Mouse (Mus musculus) WW6 (cell line): ENCODE results near the gene Esp3.
"Not testable (repeated sequence)": the region's sequence is repeated elsewhere in the genome, so short reads cannot be mapped to it uniquely, and the experiment has no call there.

Source experiments
- DNase-seq: peaks from one replicate; pipeline ENCODE4 v3.0.0-alpha.2; 2013; ENCODE audit warnings: low read depth, low spot score

Esp3 gene

DNA sequence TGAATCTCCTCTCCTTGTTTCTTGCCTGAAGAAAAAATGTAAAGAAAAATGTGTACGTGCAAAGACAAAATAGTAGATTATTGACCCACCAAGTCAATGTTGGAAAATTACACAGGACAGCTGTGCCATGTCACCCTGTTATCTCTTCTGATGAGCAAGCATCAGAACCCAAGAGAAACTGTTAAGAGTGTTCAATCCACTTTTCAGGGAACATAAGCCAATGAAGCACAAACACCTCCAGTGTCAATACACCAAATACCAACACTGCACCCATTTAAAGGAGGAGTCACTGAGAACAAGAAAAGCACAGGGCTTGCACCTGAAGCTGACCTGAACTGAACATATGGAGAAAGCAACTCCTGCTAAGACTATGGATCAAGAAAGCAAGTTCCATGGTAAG is at the start of gene Esp3:
TSS of gene Esp3 (plus strand) at position 301 of the 400 bp plus-strand sequence.
- DNase-seq: not testable (repeated sequence)

DNA sequence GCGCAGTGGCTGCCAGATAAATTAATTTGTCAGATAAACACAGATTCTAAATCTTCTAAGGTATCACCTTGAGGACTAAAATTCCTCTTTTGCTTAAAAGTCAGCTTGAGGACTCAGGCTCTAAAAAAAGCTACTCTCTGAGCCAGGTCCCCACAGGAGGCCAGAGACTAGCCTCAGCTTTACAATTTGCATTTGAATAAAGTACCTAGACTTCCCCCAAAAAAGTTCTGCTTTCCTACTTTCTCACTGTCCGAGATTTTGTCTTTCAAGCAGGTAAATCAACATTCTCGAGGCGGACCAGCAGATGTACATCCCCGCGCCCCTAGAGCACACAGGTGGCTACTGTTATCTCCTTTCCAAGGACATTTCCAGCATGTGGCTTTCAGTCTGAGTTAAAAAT is 48.0 kb upstream of the Esp3 start:
- not testable (repeated sequence) for DNase-seq

DNA sequence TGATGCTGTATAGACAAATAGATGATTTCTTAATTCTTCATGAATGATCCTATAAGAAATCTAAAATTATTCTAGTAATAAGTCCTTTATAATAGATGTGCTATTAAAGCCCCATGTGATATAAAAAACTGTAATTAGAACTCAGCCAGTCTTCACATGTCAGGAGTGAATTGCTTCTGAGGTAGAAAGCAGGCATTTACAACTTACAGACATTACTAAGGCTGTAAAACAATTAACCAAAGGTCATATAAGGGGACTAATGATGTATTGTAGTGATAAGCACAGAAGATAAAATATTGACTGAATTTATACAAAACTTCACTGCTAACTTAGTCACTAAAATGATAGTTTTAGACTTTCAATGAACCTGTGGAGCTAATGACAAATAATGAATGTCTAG is 40.6 kb upstream of the Esp3 start:
- no peak for DNase-seq

- no peak for DNase-seq
Observed at GRCm38 (mm10) chr17:40598294-40598693, 33.6 kb upstream of the Esp3 start, which contains the start of gene Esp4. TSS of gene Esp4 (plus strand) at chr17:40598594.

GRCm38 (mm10) chr17:40662118-40662679 is 30.3 kb downstream of the Esp3 start:
- DNase-seq: not testable (repeated sequence)

- not testable (repeated sequence) for DNase-seq
Observed at GRCm38 (mm10) chr17:40663161-40663811, 31.4 kb downstream of the Esp3 start.
